Mouse (Mus musculus) heart, adult 2 months (tissue): ENCODE results near the gene Tmem87b. TPM values are rescaled to one million over a fixed set of nuclear protein-coding genes. Genes with fewer than 3 reads are reported as not detected.

Source experiments
- DNase-seq, 2 experiments: peaks; one replicate each; pipeline ENCODE4 v3.0.0; 2021
- H3K27ac ChIP-seq: fragments of 200-600 bp; 2 replicates; pipeline ENCODE4 v1.8.1; 2022
- H3K27me3 ChIP-seq: fragments of 200-500 bp; 2 replicates; pipeline ENCODE4 v1.6.1; 2012; ENCODE audit warnings: mild to moderate bottlenecking, low read length, inconsistent platforms, mixed read lengths; ENCODE audit not compliant: control insufficient read depth, insufficient read depth
- H3K36me3 ChIP-seq: fragments of 200-500 bp; 2 replicates; pipeline ENCODE4 v1.6.1; 2012; ENCODE audit warnings: low read length, inconsistent platforms; ENCODE audit not compliant: control insufficient read depth, insufficient read depth
- H3K4me1 ChIP-seq: fragments of 200-500 bp; 2 replicates; pipeline ENCODE4 v1.6.1; 2011; ENCODE audit warnings: low read length; ENCODE audit not compliant: control insufficient read depth, insufficient read depth
- H3K4me3 ChIP-seq: fragments of 200-600 bp; 2 replicates; pipeline ENCODE4 v1.8.1; 2022
- H3K79me2 ChIP-seq: fragments of 200-500 bp; replicated peaks from 2 replicates; pipeline ENCODE4 v1.6.1; 2012; ENCODE audit warnings: mild to moderate bottlenecking, inconsistent platforms, low read length, moderate library complexity, mixed read lengths; ENCODE audit not compliant: control insufficient read depth, insufficient read depth
- H3K9ac ChIP-seq: fragments of 200-500 bp; 2 replicates; pipeline ENCODE4 v1.6.1; 2012; ENCODE audit warnings: low read depth, mild to moderate bottlenecking, control low read depth, inconsistent platforms, low read length, mixed read lengths
- CTCF ChIP-seq: fragments of 200-600 bp; IDR thresholded peaks from 2 replicates; pipeline ENCODE4 v1.8.1; 2022; ENCODE audit warnings: antibody characterized with exemption, mild to moderate bottlenecking, moderate library complexity
- EP300 ChIP-seq: fragments of 200-500 bp; IDR thresholded peaks from 2 replicates; pipeline ENCODE4 v1.6.1; 2011; ENCODE audit warnings: low read depth, low read length, control low read depth; ENCODE audit not compliant: insufficient read depth
- POLR2A ChIP-seq: fragments of 200-500 bp; IDR thresholded peaks from 2 replicates; pipeline ENCODE4 v1.6.1; 2011; ENCODE audit warnings: mild to moderate bottlenecking, low read depth, low read length, control low read depth; ENCODE audit not compliant: insufficient read depth
- WGBS: fragments of 180-500 bp; shearing (Covaris S2); methylation state at CpG from one replicate; pipeline ENCODE4 v1.1.7; 2018; 5-methylcytosine and 5-hydroxymethylcytosine counted together
- intact Hi-C: fragments of 180-260 bp; cut with DNase I; formaldehyde crosslinking; loops from one replicate; pipeline ENCODE4 v1.15.1; 2025
- polyA plus RNA-seq: library from polyadenylated mRNA; depleted of rRNA; stranded (reverse); fragments of >200 nt; gene quantifications from 2 replicates; pipeline ENCODE4 v1.2.3, GENCODE M21; 2012
- total RNA-seq, 2 experiments: library from RNA; stranded (reverse); gene quantifications; 2 replicates each; pipeline ENCODE4 v1.2.3; 2021

The Tmem87b gene
- total and polyA plus RNA-seq, 3 experiments, result 9.5 to 21.6 (median 20.8) TPM

DNA sequence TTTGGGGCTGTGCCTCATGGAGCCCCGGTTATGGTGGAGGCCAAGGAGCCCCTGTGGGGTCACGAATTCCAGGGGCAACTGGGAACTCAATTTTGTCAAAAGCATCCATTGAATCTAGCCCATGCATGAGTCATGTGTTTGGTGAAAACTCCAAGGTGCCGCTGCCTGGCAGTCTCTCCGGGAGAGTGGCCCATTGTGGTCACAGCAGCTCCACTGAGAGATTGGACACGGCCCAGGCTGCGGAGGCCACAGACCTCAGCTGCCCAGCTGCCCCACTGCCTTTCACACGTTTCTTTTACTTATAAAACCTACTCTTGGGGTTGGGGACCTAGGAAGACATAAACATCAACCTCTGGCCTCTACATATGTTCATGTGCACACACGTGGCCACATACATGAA, 57.6 kb downstream of the Tmem87b start:
- Histone ChIP-seq H3K36me3 (no peaks in the 10 kb centered on the region), H3K4me3 (no peak overlapping the region), H3K4me1 (no peaks in the 10 kb centered on the region), H3K79me2 (no peaks in the 10 kb centered on the region), H3K27ac (no peak overlapping the region), H3K27me3 (no peaks in the 10 kb centered on the region), H3K9ac (no peak overlapping the region)
- DNase-seq, result no peak
- intact Hi-C loops, result no loop called here
- no peak for TF ChIP-seq EP300
- 72% methylated on average over 8 of the region's 8 CpGs for WGBS

GRCm38 (mm10) chr2:128881236-128881635, 63.3 kb downstream of the Tmem87b start:
- no peak for TF ChIP-seq EP300
- peak; percentile 53 for TF ChIP-seq CTCF
- 71% methylated on average over 4 of the region's 4 CpGs for WGBS
- H3K9ac ChIP-seq, result no peak overlapping the region
- no peak overlapping the region for H3K27ac ChIP-seq
- H3K4me3 ChIP-seq, result no peak overlapping the region
- no peaks in the 10 kb centered on the region for H3K27me3 ChIP-seq
- no peaks in the 10 kb centered on the region for H3K36me3 ChIP-seq
- no peaks in the 10 kb centered on the region for H3K4me1 ChIP-seq
- intact Hi-C loops, result no loop called here
- H3K79me2 ChIP-seq, result no peaks in the 10 kb centered on the region
- no peak for DNase-seq

DNA sequence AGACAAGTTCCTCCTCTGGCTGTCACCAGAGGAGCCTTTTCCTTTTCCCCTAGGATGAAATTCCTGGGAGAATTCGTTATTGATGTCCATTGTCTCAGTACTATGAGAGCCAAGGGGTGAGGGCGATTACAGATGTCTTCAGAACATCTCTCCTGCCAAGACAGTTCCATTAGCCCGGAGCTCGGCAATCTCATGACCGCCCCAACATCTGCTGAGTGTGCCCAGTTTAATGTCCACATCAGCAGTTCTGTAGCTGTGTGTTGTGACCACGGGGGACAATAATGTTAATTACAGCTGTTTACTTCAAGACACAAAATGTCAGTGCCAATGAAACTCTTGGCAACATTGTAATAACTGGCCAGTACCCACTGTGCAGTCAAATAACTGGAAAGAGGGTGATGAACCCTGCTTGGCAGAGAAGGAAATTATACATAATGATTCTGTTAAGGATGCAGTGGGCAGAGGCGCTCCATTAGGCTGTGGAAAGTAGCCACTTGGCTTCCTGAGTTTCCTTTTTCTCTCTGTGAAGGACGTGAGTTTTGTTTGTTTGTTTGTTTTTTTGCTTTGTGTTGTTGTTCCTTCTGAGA, 67.4 kb downstream of the Tmem87b start:
- no peak overlapping the region for H3K27ac ChIP-seq
- H3K9ac ChIP-seq, result no peak overlapping the region
- H3K79me2 ChIP-seq, result no peaks in the 10 kb centered on the region
- no peaks in the 10 kb centered on the region for H3K27me3 ChIP-seq
- no peak for TF ChIP-seq POLR2A
- TF ChIP-seq EP300, result no peak
- no peak for DNase-seq
- no peaks in the 10 kb centered on the region for H3K4me1 ChIP-seq
- intact Hi-C loops, result no loop called here
- WGBS, result 79% methylated on average over 8 of the region's 8 CpGs
- H3K4me3 ChIP-seq, result no peak overlapping the region
- H3K36me3 ChIP-seq, result no peaks in the 10 kb centered on the region

GRCm38 (mm10) chr2:128887866-128888550, 70.1 kb downstream of the Tmem87b start:
- no peaks in the 10 kb centered on the region for H3K4me1 ChIP-seq
- no peaks in the 10 kb centered on the region for H3K36me3 ChIP-seq
- H3K27ac ChIP-seq, result no peak overlapping the region
- DNase-seq, result no peak
- WGBS, result 69% methylated on average over 6 of the region's 6 CpGs
- H3K79me2 ChIP-seq, result no peaks in the 10 kb centered on the region
- no peak overlapping the region for H3K4me3 ChIP-seq
- no peak overlapping the region for H3K9ac ChIP-seq
- no peak for TF ChIP-seq POLR2A
- no peak for TF ChIP-seq EP300
- no peak for TF ChIP-seq CTCF
- H3K27me3 ChIP-seq, result no peaks in the 10 kb centered on the region
- intact Hi-C loops, result no loop called here

DNA sequence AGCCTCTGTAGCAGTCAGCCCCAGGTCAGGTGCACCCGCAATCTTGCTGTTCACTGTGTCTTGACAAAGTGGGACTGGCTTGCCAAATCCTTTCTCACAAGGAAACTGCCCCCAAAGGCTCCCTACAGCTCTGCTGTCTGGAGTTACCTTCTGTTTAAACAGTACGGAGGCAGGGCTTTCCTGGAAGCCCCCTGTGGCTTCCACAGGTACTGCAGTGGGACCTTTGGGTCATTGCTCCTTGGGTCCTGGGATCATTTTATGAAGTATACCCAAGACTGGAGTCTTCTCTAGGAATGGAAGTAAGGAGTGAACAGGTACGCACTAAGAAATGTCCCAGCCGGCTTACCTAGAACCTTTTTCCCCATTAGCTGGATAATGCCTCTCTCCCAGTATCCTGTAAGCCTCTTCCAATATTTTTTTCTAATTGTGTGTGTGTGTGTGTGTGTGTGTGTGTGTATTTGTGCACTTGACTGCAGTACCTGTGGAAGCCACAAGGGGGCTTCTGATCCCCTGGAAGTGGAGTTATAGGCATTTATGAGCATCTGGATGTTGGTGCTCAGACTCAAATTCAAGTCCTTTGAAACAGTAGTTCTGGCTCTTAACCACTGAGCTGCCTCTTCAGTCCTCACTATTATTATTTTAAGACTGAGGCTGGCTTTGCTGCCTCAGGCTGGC, 72.9 kb downstream of the Tmem87b start:
- no peaks in the 10 kb centered on the region for H3K79me2 ChIP-seq
- no peak for DNase-seq
- intact Hi-C loops, result no loop called here
- TF ChIP-seq CTCF (peak; percentile 22; the same call in 1 of the 2 replicates), POLR2A (no peak)
- H3K9ac ChIP-seq, result no peak overlapping the region
- H3K4me1 ChIP-seq, result no peaks in the 10 kb centered on the region
- WGBS, result 83% methylated on average over 4 of the region's 4 CpGs
- H3K27me3 ChIP-seq, result no peaks in the 10 kb centered on the region
- H3K36me3 ChIP-seq, result no peaks in the 10 kb centered on the region
- H3K27ac ChIP-seq, result no peak overlapping the region
- no peak overlapping the region for H3K4me3 ChIP-seq

DNA sequence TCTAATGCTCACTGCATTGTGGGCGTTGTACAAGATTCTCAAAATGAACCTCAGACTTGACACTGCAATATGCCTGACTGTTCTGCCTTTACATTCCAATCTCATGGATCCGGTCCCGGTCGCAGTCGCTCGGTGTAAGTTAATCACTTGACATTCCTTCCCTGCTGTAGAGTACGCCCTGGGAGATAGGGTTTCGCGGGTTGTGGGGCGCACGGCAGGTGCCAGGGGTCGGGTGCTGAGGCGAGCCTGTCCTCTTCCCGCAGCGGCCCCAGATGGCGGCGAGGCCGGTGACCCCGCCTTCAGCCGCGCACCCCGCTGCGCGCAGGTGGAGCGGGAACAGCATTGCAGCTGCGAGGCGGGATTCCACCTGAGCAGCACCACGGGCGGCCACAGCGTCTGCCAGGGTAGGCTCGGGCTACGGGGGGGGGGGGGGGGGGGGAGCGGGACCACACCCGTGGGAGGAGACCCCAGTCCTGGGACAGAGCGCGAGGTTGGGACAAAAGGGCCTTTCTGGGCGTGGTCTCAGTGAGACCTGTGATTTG, 74.3 kb downstream of the Tmem87b start:
- H3K9ac ChIP-seq, result no peak overlapping the region
- TF ChIP-seq EP300, result no peak
- TF ChIP-seq CTCF, result no peak
- no peak for TF ChIP-seq POLR2A
- H3K4me3 ChIP-seq, result no peak overlapping the region
- 9% methylated on average over 36 of the region's 37 CpGs for WGBS
- H3K27me3 ChIP-seq, result no peaks in the 10 kb centered on the region
- no peaks in the 10 kb centered on the region for H3K36me3 ChIP-seq
- intact Hi-C loops, result no loop called here
- no peak for DNase-seq
- no peaks in the 10 kb centered on the region for H3K79me2 ChIP-seq
- no peaks in the 10 kb centered on the region for H3K4me1 ChIP-seq
- no peak overlapping the region for H3K27ac ChIP-seq
